Mouse (Mus musculus): ENCODE data around the gene Pdk4. TPM values are rescaled to one million over a fixed set of nuclear protein-coding genes. Genes with fewer than 3 reads are reported as not detected.

Gene Pdk4
- 16.0 and 21.4 TPM in 2 replicates for polyA plus RNA-seq (2012; rRNA removed)

GRCm38 (mm10) chr6:5495961-5496853 lies at the start of gene Pdk4:
Gene Pdk4, minus strand, starts transcription at chr6:5496309.

Other genes starting within 250 kb of the Pdk4 start
- 24.2 and 27.1 TPM in 2 replicates for gene Pon3, start 240.0 kb downstream of the Pdk4 start, polyA plus RNA-seq (2012; rRNA removed)
- gene Pon2, start 197.9 kb downstream of the Pdk4 start, polyA plus RNA-seq (2012; rRNA removed), result 22.4 and 24.6 TPM in 2 replicates
- 1.9 TPM in 2 replicates for gene Asb4, start 112.9 kb downstream of the Pdk4 start, polyA plus RNA-seq (2012; rRNA removed)
- gene Dync1i1, start 229.3 kb upstream of the Pdk4 start, polyA plus RNA-seq (2012; rRNA removed), result 0.20 and 0.26 TPM in 2 replicates